In the genomic region with DNA sequence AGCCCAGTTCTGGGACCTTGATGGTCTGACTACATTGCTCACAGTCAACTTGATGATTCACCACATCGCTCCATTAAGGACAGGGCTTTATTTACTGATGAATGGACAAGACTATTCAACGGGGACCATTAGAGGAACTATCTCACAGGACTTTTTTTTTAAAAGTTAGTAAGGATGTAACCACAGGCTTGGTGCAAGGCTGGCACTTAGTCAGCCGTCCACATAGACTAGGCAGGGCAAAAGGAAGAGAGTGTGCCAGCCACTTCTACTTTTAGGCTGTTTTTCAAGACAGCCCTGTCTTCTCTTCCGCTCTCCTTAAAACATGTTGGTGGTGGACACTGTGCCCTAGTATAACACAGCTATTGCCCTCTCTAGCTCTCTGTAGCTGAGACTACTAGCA, we compare ENCODE assay signal across 16 mouse cellular contexts.
DNase-seq lines count a peak whose midpoint lies in the region; ATAC-seq and TF ChIP-seq lines count a peak whose summit lies in the region.
"Had no signal": no experiment of that assay in that cellular context is flagged by ENCODE, and none has a peak within 500 bp of the region (broad histone marks: within the 10 kb centered on the region; RNA-seq: fewer than 3 reads in every experiment).

No protein-coding gene starts in this region.

- no peak overlapping the region for H3K9ac ChIP-seq in liver, postnatal 0 days (replicated peaks)
- H3K9ac ChIP-seq in neural tube, embryonic 15.5 days (replicated peaks) = no peak overlapping the region
- H3K9ac ChIP-seq: forebrain, embryonic 15.5 days; heart, embryonic 12.5 days; kidney, embryonic 15.5 days; lung, embryonic 14.5 days had no signal

- DNase-seq in heart, adult 9 months (ENCODE audit: low spot score in 2 of 2) = peak; percentile 12 to 33
- DNase-seq in heart, embryonic 10.5 days (ENCODE audit: low spot score) = no peak
- DNase-seq in liver, postnatal 0 days = no peak
- DNase-seq in liver = no peak
- DNase-seq in cerebellum, postnatal 10 days = no peak
- DNase-seq: adrenal gland, adult 8-10 months; B cell, adult 2 months; cerebellum, adult 9-10 months; heart, postnatal 4 days; lung, embryonic 14.5 days had no signal

- no peak for TF ChIP-seq EP300 in liver, postnatal 0 days (IDR thresholded peaks at IDR 0.05; ENCODE audit: low read depth)

- no peak for TF ChIP-seq POLR2A in myocyte (IDR thresholded peaks at IDR 0.05; ENCODE audit: insufficient read length, low read depth)

- 0 out of 2 replicates have a peak, but pooled peaks cover 3% of the 10 kb centered on the region for H3K4me1 ChIP-seq in heart, embryonic 10.5 days
- no peaks in the 10 kb centered on the region; the same call in 1 of the 2 replicates for H3K4me1 ChIP-seq in liver, postnatal 0 days (ENCODE audit: insufficient read depth)
- no peaks in the 10 kb centered on the region for H3K4me1 ChIP-seq in neural tube, embryonic 15.5 days
- H3K4me1 ChIP-seq: heart, embryonic 12.5 days; kidney, embryonic 15.5 days had no signal

- no peak for TF ChIP-seq CTCF in liver, postnatal 0 days (IDR thresholded peaks at IDR 0.05; ENCODE audit: low read depth)

- H3K4me3 ChIP-seq in heart, embryonic 10.5 days = no peak overlapping the region
- no peak overlapping the region for H3K4me3 ChIP-seq in liver, postnatal 0 days (ENCODE audit: low read depth, low read length)
- no peak overlapping the region for H3K4me3 ChIP-seq in myocyte
- H3K4me3 ChIP-seq in neural tube, embryonic 15.5 days (replicated peaks) = no peak overlapping the region
- H3K4me3 ChIP-seq: forebrain, embryonic 15.5 days; heart, embryonic 12.5 days; kidney, embryonic 15.5 days had no signal

- no peaks in the 10 kb centered on the region for H3K27me3 ChIP-seq in heart, embryonic 10.5 days (ENCODE audit: insufficient read depth, poor library complexity, severe bottlenecking)
- H3K27me3 ChIP-seq in liver, postnatal 0 days (ENCODE audit: insufficient read depth, low read length) = no peaks in the 10 kb centered on the region
- H3K27me3 ChIP-seq in myocyte (ENCODE audit: control insufficient read depth, insufficient read depth, insufficient read length) = no peaks in the 10 kb centered on the region
- no peaks in the 10 kb centered on the region for H3K27me3 ChIP-seq in neural tube, embryonic 15.5 days (replicated peaks)
- H3K27me3 ChIP-seq: forebrain, embryonic 15.5 days; heart, embryonic 12.5 days; kidney, embryonic 15.5 days had no signal

- peak; percentile 56; the same call in 1 of the 2 replicates for ATAC-seq in liver, postnatal 0 days
- ATAC-seq in common myeloid progenitor, adult 5-6 weeks (replicated peaks; ENCODE audit: low read depth, poor library complexity, severe bottlenecking) = peak; percentile 75
- no peak for ATAC-seq in neural tube, embryonic 15.5 days (ENCODE audit: low FRiP score)
- ATAC-seq: forebrain, embryonic 15.5 days had no signal

- WGBS in heart, embryonic 10.5 days = 90% methylated on average over 4 of the region's 4 CpGs
- 60% methylated on average over 4 of the region's 4 CpGs for WGBS in liver, postnatal 0 days (ENCODE audit: insufficient replicate concordance)
- 85% methylated on average over 4 of the region's 4 CpGs for WGBS in neural tube, embryonic 15.5 days

- H3K36me3 ChIP-seq in heart, embryonic 10.5 days = no peaks in the 10 kb centered on the region
- no peaks in the 10 kb centered on the region for H3K36me3 ChIP-seq in liver, postnatal 0 days (replicated peaks; ENCODE audit: insufficient read depth, low read length)
- H3K36me3 ChIP-seq in myocyte (ENCODE audit: control insufficient read depth, insufficient read depth) = no peaks in the 10 kb centered on the region
- H3K36me3 ChIP-seq in neural tube, embryonic 15.5 days = no peaks in the 10 kb centered on the region
- H3K36me3 ChIP-seq: forebrain, embryonic 15.5 days; kidney, embryonic 15.5 days had no signal

- no peaks in the 10 kb centered on the region for H3K9me3 ChIP-seq in heart, embryonic 10.5 days
- no peaks in the 10 kb centered on the region for H3K9me3 ChIP-seq in liver, postnatal 0 days (ENCODE audit: low read length)
- no peaks in the 10 kb centered on the region for H3K9me3 ChIP-seq in neural tube, embryonic 15.5 days (replicated peaks)
- H3K9me3 ChIP-seq: forebrain, embryonic 15.5 days; heart, embryonic 12.5 days; kidney, embryonic 15.5 days had no signal

- H3ac ChIP-seq in myocyte (ENCODE audit: control insufficient read depth, insufficient read length) = no peak overlapping the region

- no peaks in the 10 kb centered on the region for H3K79me2 ChIP-seq in myocyte (ENCODE audit: control insufficient read depth, insufficient read depth)

- H3K27ac ChIP-seq in heart, embryonic 10.5 days = no peak overlapping the region
- H3K27ac ChIP-seq in liver, postnatal 0 days (ENCODE audit: low read depth) = no peak overlapping the region
- no peak overlapping the region for H3K27ac ChIP-seq in neural tube, embryonic 15.5 days (replicated peaks)
- H3K27ac ChIP-seq: forebrain, embryonic 15.5 days; kidney, embryonic 15.5 days had no signal

- no peak overlapping the region for H3K4me2 ChIP-seq in liver, postnatal 0 days (ENCODE audit: low read depth, low read length)
- H3K4me2 ChIP-seq in myocyte (ENCODE audit: low read depth) = peak overlapping the region; percentile 45
- H3K4me2 ChIP-seq in neural tube, embryonic 15.5 days = no peak overlapping the region
- H3K4me2 ChIP-seq: forebrain, embryonic 15.5 days; heart, embryonic 12.5 days; kidney, embryonic 15.5 days; lung, embryonic 14.5 days had no signal

TF ChIP-seq in myocyte, 11 proteins besides CTCF, POLR2A, EP300 and RAD21:
- TF ChIP-seq POLR2AphosphoS2 (IDR thresholded peaks at IDR 0.05; ENCODE audit: insufficient read length, low read depth) = no peak
- TF ChIP-seq USF1 (IDR thresholded peaks at IDR 0.05; ENCODE audit: low read depth) = no peak
- no peak for TF ChIP-seq SRF (IDR thresholded peaks at IDR 0.05; ENCODE audit: control insufficient read depth, insufficient read length, low read depth)
- no peak for TF ChIP-seq REST (IDR thresholded peaks at IDR 0.05; ENCODE audit: insufficient read depth, insufficient read length)
- TF ChIP-seq E2F4 (IDR thresholded peaks at IDR 0.05; ENCODE audit: insufficient read depth) = no peak
- TF ChIP-seq CEBPB (IDR thresholded peaks at IDR 0.05; ENCODE audit: insufficient read depth, poor library complexity, severe bottlenecking) = no peak
- no peak for TF ChIP-seq TCF3 (IDR thresholded peaks at IDR 0.05; ENCODE audit: insufficient read length, low read depth)
- no peak for TF ChIP-seq TCF12 (IDR thresholded peaks at IDR 0.05; ENCODE audit: insufficient read depth, poor library complexity, severe bottlenecking)
- TF ChIP-seq MAX (IDR thresholded peaks at IDR 0.05; ENCODE audit: low read depth) = no peak
- TF ChIP-seq MYOD1 (IDR thresholded peaks at IDR 0.05; ENCODE audit: control insufficient read depth in 1 of 3, insufficient read length in 2 of 3, low read depth in 2 of 3) = no peak
- no peak for TF ChIP-seq MYOG (IDR thresholded peaks at IDR 0.05; ENCODE audit: control insufficient read depth in 1 of 3, insufficient read depth in 1 of 3, insufficient read length in 2 of 3, low read depth in 2 of 3)

Comparison
In these comparisons a context has a peak if more than half of its experiments do, and no peak if none do; other contexts are left out.
1. DNase-seq: peak in heart, adult 9 months (2 of 2); none in heart, embryonic 10.5 days (single experiment), liver, postnatal 0 days (single experiment), liver (single experiment) and cerebellum, postnatal 10 days (0 of 2).